Mouse (Mus musculus) 416B (cell line): ENCODE measurements around the gene Acaa1b.

Source experiments
- DNase-seq: peaks from one replicate; pipeline ENCODE4 v3.0.0; 2011; ENCODE audit warnings: low read depth

Gene Acaa1b

GRCm38 (mm10) chr9:119144696-119145095 lies 12.2 kb downstream of the Acaa1b start:
- no peak for DNase-seq

- DNase-seq = no peak
These were observed 13.5 kb downstream of the Acaa1b start for GRCm38 (mm10) chr9:119143372-119143771.

GRCm38 (mm10) chr9:119142066-119142465 lies 14.8 kb downstream of the Acaa1b start:
- DNase-seq = no peak

GRCm38 (mm10) chr9:119138836-119139235 lies 18.1 kb downstream of the Acaa1b start:
- DNase-seq = no peak

GRCm38 (mm10) chr9:119130692-119131091 lies 26.2 kb downstream of the Acaa1b start:
- DNase-seq = no peak

- no peak for DNase-seq
These were observed 28.3 kb downstream of the Acaa1b start for GRCm38 (mm10) chr9:119128436-119129181.

GRCm38 (mm10) chr9:119122596-119123369 lies 34.1 kb downstream of the Acaa1b start:
- DNase-seq = no peak

- no peak for DNase-seq
These were observed 36.7 kb downstream of the Acaa1b start for GRCm38 (mm10) chr9:119120168-119120560.

- peak; percentile 29 for DNase-seq
These were observed 37.3 kb downstream of the Acaa1b start for GRCm38 (mm10) chr9:119119409-119120167.

GRCm38 (mm10) chr9:119114911-119115310 lies 42.0 kb downstream of the Acaa1b start:
- no peak for DNase-seq

GRCm38 (mm10) chr9:119110640-119111039 lies 46.3 kb downstream of the Acaa1b start:
- DNase-seq = no peak

- DNase-seq = no peak
These were observed 47.1 kb downstream of the Acaa1b start for GRCm38 (mm10) chr9:119109685-119110353.

GRCm38 (mm10) chr9:119107566-119107965 lies 49.3 kb downstream of the Acaa1b start:
- peak; percentile 76 for DNase-seq

- DNase-seq = no peak
These were observed 54.1 kb downstream of the Acaa1b start for GRCm38 (mm10) chr9:119102783-119103113.

- DNase-seq = no peak
These were observed 54.7 kb downstream of the Acaa1b start, which contains the start of gene Dlec1 for GRCm38 (mm10) chr9:119101992-119102782. Dlec1 (plus strand) TSS chr9:119102478.

- no peak for DNase-seq
These were observed 56.6 kb downstream of the Acaa1b start for GRCm38 (mm10) chr9:119100177-119100898.
